Mouse (Mus musculus) testis, adult 2 months (tissue): ENCODE data around the gene Mat2a.

Experiments used
- CTCF ChIP-seq: fragments of 200-500 bp; IDR thresholded peaks from 2 replicates; pipeline ENCODE4 v1.5.1; 2012; ENCODE audit warnings: low read depth, mild to moderate bottlenecking, inconsistent platforms, low read length, moderate library complexity; ENCODE audit not compliant: control insufficient read depth, insufficient read depth, insufficient replicate concordance
- POLR2A ChIP-seq: fragments of 200-500 bp; IDR thresholded peaks from 2 replicates; pipeline ENCODE4 v1.6.1; 2012; ENCODE audit warnings: low read depth, mild to moderate bottlenecking, inconsistent platforms, low read length, moderate library complexity; ENCODE audit not compliant: control insufficient read depth

GRCm38 (mm10) chr6:72418279-72418678, 21.1 kb downstream of the Mat2a start:
- TF ChIP-seq CTCF (no peak), POLR2A (no peak)
